Mouse (Mus musculus): ENCODE results near the gene Dpp6.
"Not testable (repeated sequence)": the region's sequence is repeated elsewhere in the genome, so short reads cannot be mapped to it uniquely, and the experiment has no call there.

Dpp6 gene

DNA sequence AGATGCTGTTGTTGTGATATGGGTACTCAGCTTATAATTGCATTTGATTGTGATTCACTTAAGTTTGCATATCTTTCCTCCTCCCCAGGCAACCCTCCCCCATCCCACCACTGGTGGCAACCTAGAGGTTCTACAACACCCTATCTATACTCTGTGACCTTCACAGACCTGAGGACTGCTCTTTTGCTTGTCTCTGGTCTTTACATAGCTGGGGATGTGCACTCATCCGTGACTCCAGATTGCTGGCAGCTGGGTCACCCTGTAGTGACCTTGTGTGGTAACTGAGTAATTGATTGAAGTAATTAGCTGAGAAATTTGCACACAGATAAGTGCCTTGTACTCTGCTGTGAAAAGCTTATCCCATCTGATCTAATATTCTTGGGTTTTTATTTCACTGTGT lies 669.1 kb downstream of the Dpp6 start:
- no peak for DNase-seq (ENCODE audit: low spot score in 2 of 2)

DNA sequence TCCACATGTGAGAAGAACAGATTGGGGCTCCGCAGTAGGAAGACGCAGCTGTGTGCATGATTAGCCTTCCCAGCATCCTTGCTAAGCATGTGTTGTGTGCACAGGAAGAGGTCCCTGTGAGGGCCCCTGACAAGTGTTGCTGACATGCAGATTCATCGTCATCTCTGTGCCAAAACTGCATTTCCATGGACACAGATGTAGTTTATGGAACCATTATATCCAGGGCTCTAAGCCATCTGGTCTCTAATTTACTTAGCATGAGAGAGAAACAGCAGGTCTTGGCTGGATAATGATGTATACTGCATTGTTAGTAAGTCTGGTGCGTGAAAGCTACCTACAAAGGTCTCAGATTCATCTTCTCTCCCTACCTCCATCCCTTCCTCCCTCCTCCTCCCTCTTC lies 673.9 kb downstream of the Dpp6 start:
- DNase-seq (ENCODE audit: low spot score in 2 of 2), result no peak

DNA sequence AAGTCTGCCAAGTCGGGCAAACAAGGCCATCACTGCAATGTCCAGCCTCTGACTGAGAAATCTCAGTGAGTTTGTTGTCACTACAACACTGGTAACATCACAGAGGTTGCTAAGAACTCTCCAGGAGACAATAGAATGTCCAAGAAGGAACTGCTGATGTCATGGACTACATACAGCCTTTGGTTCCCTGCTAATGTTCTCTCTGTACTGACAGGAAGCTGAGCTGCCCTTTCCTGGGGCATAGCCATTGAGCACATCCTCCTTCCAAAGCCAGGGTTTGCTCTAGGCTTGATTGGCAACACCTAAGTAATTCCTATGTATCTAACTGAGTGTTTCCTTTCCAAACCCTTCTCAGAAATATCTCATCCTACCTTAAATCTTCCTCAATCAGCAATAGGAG lies 684.3 kb downstream of the Dpp6 start, which contains the start of gene Speer4b:
Gene Speer4b (minus strand): TSS at position 101 of the 400 bp plus-strand sequence.
- not testable (repeated sequence) for DNase-seq (ENCODE audit: low spot score in 2 of 2)

DNA sequence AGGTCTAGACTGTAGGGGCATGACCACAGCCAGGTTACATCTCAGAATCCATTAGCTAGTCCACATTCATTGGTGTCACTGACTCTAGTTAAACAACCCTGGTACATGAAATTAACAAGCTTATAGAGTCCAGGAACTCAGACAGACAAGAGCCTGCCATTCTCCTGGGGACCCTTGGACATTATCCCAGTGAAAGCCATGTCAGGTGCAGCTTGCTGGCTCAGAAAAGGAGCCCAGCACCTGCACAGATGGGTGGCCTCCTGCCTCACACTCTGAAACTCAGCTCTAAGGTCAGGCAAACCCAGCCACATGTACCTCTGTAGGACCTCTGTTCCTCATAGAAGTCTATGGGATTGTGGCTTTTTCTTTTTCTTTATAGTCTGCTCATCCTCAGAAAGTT lies 701.7 kb downstream of the Dpp6 start:
- DNase-seq (ENCODE audit: low spot score in 2 of 2), result no peak

DNA sequence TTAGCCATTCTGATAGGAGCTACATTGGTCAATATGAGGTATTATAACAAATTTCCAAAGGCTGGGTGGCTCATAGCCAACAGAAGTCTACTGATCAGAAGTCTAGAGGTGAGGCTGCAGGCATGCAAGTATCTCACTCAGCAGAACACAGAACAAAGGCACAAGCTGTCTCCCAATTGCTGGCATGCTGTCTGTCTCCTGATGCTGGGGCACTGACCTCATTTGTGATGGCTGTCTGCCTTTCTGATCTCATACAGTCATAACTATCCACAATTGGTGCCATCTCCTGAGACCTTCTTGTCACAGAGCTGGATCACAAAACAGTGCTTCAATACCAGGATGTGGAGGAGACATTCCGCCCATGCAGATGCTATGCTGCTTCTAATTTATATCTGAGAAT lies 709.9 kb downstream of the Dpp6 start:
- DNase-seq (ENCODE audit: low spot score in 2 of 2), result no peak

DNA sequence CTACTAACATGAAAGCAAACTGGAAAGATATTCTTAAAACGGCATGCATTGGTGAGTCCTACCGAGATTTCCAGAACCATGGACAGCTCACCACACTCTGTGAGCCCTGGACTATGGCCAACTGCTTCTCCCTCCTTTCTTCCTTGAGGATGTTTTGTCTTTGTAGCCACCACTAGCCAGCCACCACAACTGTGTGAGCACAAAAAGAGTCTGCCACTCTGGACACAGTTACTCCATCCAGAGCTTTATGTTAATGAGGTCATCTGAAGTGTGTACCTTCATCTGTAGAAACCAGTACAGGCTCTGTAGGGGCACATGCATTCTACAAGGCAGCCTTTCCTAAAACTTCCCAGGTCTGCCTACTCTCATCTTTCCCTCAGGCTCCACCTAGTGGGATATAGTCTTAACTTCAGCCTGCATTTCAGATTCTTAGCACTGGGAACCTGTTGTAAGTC lies 727.8 kb downstream of the Dpp6 start:
- no peak for DNase-seq (ENCODE audit: low spot score in 2 of 2)

DNA sequence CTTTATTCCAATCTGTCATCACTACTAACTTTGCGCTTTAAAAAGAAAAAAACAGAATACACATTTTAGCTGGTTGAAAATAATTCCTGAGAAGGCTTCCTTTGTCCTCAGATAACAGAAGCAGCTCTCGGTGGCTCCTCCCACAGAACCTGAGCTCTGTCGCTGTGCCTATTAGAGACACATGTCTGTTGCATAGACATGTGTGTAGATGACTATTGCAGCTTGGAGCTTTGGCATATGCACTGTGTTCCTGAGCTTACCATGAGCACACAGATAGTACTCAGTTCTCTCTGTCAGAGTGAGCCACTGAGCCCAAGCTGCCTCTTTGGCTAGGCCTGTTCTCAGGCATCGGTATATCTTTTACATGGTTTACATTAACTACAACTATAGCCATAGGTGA lies 732.3 kb downstream of the Dpp6 start:
- no peak for DNase-seq (ENCODE audit: low spot score in 2 of 2)

DNA sequence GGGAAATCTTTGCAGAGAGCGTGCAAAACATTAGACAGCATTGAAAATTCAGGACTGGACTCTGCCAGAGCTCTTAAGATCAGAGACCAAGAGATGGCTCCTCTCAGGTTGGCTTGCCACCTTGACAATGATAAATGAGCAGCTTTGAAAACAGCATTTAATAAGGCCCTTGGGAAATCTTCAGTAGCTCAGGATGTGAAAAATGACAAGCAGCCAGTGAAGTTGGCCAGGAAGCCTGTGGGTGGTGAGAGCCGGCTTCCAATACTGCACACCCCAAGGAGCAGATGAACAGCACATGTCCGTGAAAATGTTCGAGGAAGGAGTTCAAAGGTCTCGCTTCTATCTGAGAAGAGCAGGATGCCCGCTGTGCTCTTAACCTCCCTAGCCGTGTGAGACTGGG lies 748.7 kb downstream of the Dpp6 start:
- DNase-seq (ENCODE audit: low spot score in 2 of 2), result no peak

DNA sequence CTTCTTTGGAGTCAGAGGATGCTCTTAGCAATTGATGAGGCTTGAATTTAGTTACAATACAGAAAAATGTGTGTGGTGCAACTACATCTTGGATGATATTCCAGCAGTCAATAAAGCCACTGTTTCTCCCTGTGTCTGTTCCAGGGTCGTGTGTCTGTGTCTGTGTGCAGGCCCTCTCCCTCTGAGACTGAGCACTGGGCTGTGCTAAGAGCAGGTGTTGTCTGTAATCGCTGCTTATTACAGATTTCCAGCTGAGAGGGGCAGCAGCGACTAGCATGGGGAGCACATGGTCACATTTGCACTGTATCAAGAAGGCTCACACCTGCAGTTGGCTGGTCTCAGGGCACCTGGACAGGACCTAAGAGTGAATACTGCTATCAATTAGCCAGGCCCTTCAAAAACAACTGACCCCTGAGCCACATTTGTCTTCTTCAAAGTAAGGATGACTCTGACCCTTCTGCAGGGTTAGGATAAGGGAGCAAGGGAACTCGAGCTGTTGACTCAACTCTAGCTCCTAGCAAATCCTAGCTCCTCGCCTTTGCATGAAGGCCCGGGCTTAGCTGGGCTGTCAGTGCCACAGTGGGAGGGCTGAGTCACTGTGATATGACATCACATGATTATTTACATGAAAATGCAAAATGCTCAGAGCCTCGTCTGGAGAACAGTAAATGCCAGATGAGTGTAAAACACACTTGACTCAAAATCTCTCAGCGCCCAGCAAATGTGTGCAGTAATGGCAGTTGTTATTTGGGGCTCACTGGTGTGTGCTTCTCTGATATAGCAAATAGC lies 771.2 kb downstream of the Dpp6 start:
- DNase-seq (ENCODE audit: low spot score in 2 of 2), result no peak

DNA sequence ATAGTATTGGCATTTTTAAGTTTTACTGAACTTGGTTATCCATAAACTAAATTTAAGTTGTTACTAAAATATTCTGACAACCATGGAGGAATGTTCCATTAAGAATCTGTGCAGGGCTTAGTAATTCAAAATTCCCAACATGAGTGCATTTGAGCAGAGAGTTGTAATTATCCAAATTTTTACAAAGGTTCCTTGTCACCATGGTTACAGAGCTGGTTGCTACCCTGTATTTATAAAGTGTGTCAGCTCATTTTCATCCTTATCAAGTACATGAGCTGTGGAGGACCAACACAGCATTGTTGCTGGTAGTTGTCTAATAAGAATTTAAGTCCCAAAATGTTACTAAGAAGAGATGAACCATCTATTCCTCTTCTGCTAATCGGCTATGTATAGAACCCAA lies 787.1 kb downstream of the Dpp6 start:
- no peak for DNase-seq (ENCODE audit: low spot score in 2 of 2)

DNA sequence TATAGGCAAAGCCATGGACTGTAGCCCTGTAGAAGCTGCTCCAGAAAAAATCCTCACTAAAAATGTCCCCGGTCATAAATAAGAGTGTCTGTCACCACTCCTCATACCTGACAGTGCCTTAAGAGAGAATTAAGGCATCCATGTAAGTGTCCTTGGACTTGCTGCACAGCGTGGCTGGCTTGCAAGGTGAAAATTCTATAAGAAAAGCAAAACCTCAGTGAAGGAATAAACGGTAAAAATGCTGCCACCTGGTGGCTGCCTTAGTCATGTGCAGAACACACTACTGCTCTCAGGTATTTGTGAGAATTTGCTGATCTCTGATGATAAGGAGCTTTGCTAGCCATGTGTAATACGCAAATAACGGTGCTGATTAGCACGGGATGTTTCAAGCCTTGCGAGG lies 798.8 kb downstream of the Dpp6 start:
- no peak for DNase-seq (ENCODE audit: low spot score in 2 of 2)

DNA sequence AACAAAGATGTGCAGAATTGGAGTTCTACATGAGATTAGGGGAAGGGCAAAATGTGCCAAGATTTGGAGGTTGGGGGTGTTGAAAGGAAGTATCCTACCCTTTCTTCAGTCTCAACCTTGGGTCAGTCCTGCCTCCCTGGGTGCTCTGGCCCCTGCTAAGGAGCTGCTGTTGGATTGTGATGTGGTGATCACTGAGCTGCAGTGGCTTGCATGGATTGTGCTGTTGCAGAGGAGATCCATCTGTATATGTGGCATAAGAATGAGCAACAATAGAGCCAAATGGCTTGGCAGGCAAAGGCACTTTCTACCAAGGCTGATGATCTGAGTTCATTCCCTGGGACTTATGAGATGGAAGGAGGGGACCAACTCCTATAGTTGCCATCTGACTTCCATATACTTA lies 804.8 kb downstream of the Dpp6 start:
- no peak for DNase-seq (ENCODE audit: low spot score in 2 of 2)

DNA sequence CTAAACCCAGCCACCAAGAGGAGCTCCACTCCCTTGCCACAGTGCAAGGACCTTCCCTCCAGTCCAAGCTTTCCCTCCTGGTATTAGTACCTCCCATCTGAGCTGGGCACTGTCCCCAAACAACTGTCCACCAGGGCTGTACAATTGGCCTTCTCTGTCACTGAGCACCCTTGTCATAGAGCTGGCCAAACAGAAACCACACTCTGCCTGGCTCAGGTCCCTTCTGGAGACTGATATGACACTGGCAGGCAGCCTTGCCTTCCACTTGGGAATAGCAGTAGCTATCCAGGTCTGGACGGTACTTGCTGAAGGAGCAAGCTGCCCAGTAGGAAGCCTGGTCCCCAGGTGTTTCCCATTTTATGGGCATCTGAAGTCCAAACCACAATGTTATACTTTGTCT lies 806.9 kb downstream of the Dpp6 start:
- DNase-seq (ENCODE audit: low spot score in 2 of 2), result peak in 1 of 2 experiments; percentile 44

DNA sequence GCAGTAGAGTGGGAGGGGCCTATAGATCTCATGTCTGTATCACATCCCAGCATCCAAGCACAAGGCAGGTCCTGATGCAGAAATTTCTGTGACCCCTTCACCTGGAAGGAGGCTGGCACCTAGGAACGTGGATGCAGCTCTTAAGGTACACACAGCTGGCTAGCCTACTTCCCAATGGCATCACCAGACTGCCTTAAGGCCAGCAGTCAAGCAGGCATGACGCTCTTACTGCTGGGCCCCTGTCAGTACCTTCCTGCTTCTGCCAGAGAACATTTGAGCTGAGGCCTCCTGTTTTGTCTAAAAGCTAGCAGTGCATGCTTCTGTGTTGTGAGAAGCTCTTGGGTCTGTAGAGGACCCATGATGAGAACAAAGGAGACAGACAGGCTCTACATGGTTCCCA lies 815.1 kb downstream of the Dpp6 start:
- DNase-seq (ENCODE audit: low spot score in 2 of 2), result peak in 1 of 2 experiments; percentile 29

DNA sequence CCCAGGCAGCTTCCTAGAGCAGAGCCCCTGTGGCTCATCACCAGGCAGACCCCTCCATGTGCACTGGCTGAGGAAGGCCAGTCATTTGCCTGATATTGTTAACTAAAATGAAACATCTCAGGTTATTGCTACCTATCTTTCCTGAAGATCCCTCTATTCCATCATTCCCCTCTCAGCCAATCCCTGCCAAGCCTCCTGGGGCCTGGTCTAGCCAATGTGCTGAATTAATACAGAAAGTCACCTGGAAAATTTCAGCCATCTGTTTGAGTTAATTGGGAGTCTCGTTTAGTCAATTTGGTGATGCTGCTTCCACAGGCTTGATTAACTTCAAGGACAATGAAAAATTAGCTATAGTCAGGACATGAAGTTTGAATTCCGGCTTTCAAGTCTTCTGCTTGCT lies 818.9 kb downstream of the Dpp6 start:
- DNase-seq (ENCODE audit: low spot score in 2 of 2), result no peak

DNA sequence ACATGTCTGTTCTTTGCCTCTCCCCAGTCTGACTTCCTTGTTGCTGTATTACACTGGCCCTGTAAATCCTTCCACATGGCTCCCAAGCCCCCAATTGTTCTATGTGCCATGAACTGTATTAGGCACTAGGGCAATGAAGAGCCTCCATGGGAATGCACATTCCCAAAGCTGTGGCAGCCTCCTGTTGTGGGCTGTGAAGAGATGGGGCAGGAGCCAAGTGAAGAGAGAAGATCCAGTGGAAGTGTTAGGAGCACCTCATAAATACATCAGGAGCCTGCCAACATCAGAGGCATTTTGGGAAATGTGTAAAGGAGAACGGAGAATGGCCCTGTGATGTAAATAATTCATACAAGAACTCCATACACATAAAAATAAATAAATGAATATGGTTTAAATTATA lies 824.9 kb downstream of the Dpp6 start:
- no peak for DNase-seq (ENCODE audit: low spot score in 2 of 2)

DNA sequence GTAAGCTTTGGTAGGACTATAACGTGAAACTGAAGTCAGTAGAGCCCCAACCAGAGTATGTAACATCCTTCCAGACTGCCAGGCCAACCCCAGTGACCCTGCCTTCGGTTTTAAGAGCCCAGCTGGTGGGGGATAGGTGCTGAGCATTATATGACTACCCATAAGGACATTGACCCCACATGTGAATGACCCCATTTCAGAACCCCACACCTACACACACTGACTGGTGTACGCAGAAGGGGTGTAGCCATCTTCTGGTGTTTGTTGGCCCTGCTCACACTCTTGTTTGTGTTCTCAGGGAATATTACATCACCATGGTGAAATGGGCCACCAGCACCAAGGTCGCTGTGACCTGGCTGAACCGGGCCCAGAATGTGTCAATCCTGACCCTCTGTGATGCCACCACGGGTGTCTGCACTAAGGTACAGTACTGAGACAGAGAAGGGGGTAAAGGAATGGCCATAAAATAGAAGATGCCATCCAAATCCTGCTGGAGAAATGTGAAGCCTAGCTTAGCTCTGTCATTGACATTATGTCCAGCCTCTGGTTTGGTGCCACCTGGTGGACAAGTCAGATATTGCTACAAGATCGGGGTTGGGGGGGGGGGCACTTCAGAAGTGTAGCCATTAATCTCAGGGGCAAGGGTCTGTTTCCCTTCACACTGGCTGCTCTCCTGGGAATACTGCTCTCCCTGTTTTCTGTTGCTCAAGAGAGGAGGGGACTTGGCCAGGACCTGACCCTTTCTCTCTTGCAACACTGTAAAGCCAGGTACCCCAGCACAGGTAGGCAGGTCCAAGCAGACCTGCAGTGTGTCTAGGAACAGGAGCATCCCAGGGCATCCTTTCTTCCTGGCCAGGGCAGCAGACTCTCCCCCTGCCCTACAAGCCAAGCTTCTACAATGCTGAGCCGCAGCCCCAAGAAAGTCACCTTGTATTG lies 835.1 kb downstream of the Dpp6 start:
- DNase-seq (ENCODE audit: low spot score in 2 of 2), result peak in 1 of 2 experiments; percentile 68

DNA sequence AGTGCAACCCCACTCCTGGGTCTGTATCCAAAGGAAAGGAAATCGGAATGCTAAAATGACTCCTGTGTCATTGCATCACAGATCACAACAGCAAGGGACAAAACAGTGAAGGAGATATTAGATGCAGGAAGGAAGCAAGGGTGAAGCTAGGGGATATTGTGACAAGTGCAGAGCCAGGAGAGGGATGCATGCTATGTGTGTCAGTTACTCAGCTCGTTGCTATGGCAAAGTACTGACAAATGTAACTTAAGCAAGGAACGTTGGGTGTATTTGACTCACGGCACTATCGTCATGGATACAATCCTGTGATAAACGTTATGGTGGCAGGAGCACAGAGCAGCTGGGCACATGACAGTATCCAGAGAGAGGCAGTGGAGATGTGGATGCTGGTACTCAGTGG lies 839.1 kb downstream of the Dpp6 start:
- no peak for DNase-seq (ENCODE audit: low spot score in 2 of 2)

DNA sequence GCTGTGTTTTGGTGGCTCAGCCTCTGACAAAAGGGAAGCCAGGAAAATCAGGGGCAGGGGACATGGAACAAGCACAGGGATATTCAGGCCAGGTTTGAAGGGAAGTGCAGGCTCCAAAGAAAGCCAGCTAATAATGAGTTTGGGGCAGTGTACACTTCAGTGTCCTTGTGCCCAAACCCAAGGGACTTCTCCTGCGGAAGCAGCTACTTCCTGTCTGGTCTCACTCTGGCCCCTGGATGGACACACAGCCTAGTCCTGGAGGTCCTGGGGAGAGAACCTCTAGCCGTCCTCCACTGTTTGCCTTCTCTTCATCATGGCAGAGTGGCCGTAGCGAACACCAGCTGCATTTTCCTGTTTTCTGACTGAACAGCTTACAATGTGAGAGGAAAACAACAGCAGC lies 840.7 kb downstream of the Dpp6 start:
- no peak for DNase-seq (ENCODE audit: low spot score in 2 of 2)

DNA sequence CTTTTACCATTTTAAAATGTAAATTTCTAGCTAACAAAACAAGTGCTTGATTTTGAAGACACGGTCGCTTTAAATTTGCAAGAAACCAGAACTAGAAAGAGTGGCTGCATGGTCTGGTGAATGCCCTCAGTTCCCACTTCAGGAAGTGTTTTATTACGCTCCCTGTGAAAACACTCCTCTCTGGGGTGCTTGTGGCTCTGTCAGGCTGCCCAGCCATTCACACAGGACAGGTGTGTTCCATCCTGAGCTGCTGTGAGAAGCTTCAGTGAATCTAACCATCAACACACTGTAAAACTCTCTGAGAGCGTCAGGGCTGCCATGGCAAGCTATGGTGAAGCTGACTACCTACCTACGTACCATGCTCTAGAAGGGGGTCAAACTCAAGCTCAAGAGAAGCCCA lies 841.2 kb downstream of the Dpp6 start:
- DNase-seq (ENCODE audit: low spot score in 2 of 2), result no peak

DNA sequence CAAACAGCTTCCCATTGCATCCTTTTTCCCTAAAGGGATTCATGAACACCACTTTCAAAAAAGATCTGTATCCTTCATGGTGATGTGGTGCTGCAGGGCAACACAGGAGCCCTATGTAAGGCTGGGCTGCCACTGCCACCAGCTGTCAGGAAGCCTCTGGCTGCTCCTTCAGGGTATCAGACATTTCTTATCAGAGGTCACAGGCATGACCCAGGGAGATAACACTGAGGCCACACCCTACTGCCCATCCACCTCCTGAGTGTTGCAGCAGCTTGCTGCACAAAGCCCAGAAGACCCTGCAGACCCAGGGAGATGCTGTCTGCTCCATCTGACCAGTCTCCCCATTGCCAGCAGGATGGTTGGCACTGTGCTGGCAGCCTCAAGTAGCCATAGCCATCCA lies 841.6 kb downstream of the Dpp6 start:
- peak in 1 of 2 experiments; percentile 16 for DNase-seq (ENCODE audit: low spot score in 2 of 2)

DNA sequence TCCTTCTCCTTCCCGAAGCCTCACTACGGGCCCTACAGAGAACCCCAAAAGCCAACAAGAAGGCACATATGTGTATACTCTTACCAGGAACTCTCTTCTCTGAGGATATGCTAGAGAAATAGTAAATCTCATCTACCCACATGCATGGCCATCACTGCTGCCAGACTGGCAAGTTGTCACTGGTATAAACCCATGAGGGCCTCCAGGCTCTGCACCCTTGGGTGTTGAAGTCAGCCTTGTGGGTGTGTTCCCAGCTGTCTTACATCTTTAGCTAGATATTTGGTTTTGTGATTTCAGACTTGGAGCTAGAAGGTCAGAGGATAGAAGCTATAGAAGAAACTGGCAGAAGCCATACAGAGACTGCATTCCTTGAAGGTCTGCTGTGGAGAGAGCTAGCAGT lies 842.0 kb downstream of the Dpp6 start:
- DNase-seq (ENCODE audit: low spot score in 2 of 2), result no peak

DNA sequence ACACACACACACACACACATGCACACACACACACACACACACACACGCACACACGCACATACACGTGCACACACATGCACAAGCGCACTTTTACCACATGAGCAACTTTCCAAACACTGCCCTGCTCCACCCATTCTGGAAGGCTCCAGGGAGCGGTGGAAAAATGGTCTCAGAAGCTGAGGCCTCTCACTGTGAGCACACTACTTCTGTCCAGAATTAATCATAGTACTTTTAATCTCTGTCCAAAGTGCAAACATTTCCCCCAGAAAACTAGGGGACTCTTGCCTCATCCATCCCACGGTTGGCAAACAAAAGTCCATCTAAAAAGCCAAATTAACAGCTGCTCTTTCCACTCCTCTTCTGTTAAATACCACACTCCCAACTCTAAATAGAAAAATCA lies 842.8 kb downstream of the Dpp6 start:
- no peak for DNase-seq (ENCODE audit: low spot score in 2 of 2)

All from spleen, postnatal 4 days (tissue).